Mouse (Mus musculus): Measurements from ENCODE around the gene Rmi1. TPM values are rescaled to one million over a fixed set of nuclear protein-coding genes. Genes with fewer than 3 reads are reported as not detected.
"Not testable (repeated sequence)": the region's sequence is repeated elsewhere in the genome, so short reads cannot be mapped to it uniquely, and the experiment has no call there.

Gene Rmi1
- total and polyA plus RNA-seq, 3 experiments, result 29.8 to 170 (median 95.0) TPM

DNA sequence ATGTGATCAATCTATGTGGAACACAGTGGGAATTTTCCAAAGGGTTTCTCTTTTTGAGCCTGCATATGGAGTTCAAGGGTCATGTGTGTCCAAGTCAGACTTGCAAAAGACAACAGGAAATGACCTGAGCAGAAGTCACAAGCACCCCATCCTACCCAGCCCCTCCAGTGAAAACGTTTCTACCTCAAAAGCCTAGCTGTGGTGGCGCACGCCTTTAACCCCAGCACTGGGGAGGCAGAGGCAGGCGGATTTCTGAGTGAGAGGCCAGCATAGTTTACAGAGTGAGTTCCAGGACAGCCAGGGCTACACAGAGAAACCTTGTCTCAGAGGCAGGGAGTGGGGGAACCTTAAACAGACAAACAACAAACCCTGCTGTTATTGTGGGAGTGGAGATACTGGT is 50.2 kb downstream of the Rmi1 start:
- Histone ChIP-seq H3K27me3 (ENCODE audit: insufficient read depth, low read length) (peaks cover 27% of the 10 kb centered on the region), H3K4me3 (ENCODE audit: low read depth, low read length) (no peak overlapping the region), H3K4me1 (ENCODE audit: insufficient read depth, low read depth, low read length) (no peaks in the 10 kb centered on the region), H3K9me3 (replicated peaks) (peaks cover 2% of the 10 kb centered on the region; the same call in 1 of the 2 replicates), H3K36me3 (replicated peaks) (no peaks in the 10 kb centered on the region)
- TF ChIP-seq CTCF (IDR thresholded peaks at IDR 0.05; ENCODE audit: low read depth, low read length) (no peak), GATA2 (IDR thresholded peaks at IDR 0.05; ENCODE audit: borderline replicate concordance, low read depth, low read length) (no peak), GATA1 (IDR thresholded peaks at IDR 0.05; ENCODE audit: borderline replicate concordance, low read length) (no peak), TAL1 (conservative IDR thresholded peaks at IDR 0.05; ENCODE audit: low read depth, low read length) (no peak), POLR2AphosphoS5 (IDR thresholded peaks at IDR 0.05; ENCODE audit: insufficient replicate concordance, low read depth, low read length) (no peak)
- ATAC-seq (ENCODE audit: extremely low read depth, insufficient number of reproducible peaks, low FRiP score, poor library complexity, severe bottlenecking) (no peak), DNase-seq (ENCODE audit: low spot score) (no peak)

DNA sequence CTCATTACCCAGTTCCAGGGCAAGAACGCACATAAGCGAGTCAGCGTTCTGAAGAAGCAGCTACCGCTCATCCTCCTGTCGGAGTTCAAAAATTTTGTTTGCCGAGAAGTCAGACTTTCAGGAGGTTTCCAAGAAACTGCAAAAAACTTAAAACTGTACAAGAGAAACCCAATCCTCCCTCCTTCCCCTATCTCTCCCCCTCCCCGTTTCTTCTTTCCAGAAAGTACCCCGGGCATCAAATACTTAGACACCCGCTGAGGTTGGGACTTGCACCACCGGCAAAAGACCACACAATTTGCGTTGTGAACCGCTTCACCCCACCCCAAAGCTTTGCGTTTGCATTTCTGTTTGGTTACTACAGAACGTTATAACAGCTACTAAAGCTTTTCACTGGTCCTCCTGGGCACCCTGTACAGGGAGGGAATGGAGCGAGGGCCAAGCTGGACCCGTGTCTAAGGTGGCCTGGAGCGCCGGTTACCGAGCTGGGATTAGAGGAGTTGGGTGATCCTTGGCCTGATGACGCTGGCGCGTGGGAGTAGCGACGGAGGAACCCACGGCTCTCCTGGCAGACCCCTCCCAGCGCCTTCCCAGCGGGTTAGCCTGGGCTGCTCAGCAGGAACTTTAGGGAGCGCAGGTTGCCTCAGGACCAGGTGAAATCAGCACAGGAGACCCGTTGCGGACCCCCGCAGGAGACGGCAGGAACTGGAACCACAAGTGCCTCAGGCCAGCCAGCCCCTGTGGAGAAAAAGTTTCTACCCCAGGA is 50.8 kb downstream of the Rmi1 start:
- Histone ChIP-seq H3K36me3 (replicated peaks) (no peaks in the 10 kb centered on the region), H3K4me3 (ENCODE audit: low read depth, low read length) (no peak overlapping the region), H3K27me3 (ENCODE audit: insufficient read depth, low read length) (peaks cover 27% of the 10 kb centered on the region), H3K4me1 (ENCODE audit: insufficient read depth, low read depth, low read length) (no peaks in the 10 kb centered on the region), H3K9me3 (replicated peaks) (peaks cover 2% of the 10 kb centered on the region; the same call in 1 of the 2 replicates)
- no peak for DNase-seq (ENCODE audit: low spot score)
- no peak for ATAC-seq (ENCODE audit: extremely low read depth, insufficient number of reproducible peaks, low FRiP score, poor library complexity, severe bottlenecking)
- no peak for TF ChIP-seq GATA2 (IDR thresholded peaks at IDR 0.05; ENCODE audit: borderline replicate concordance, low read depth, low read length)
- TF ChIP-seq TAL1 (conservative IDR thresholded peaks at IDR 0.05; ENCODE audit: low read depth, low read length), result no peak
- no peak for TF ChIP-seq CTCF (IDR thresholded peaks at IDR 0.05; ENCODE audit: low read depth, low read length)
- TF ChIP-seq GATA1 (IDR thresholded peaks at IDR 0.05; ENCODE audit: borderline replicate concordance, low read length), result no peak
- TF ChIP-seq POLR2AphosphoS5 (IDR thresholded peaks at IDR 0.05; ENCODE audit: insufficient replicate concordance, low read depth, low read length), result no peak

DNA sequence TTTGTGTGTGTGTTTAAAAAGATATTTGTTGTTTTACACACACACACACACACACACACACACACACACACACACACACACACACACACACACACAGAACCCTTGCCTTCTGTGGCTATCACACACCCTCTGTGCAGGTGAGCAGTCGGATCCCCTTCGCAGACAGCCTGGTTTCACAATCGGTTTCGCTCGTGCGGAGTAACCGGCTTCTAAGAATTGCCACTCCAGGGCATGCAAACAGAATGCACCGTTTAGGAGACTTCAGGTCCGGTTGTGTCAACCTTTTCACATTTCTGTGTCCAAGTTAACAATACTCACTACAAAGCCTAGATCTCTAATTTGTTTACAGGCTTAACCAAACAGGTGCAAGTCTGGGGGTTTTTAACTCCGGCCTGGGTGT is 51.5 kb downstream of the Rmi1 start:
- Histone ChIP-seq H3K9me3 (replicated peaks) (peaks cover 2% of the 10 kb centered on the region; the same call in 1 of the 2 replicates), H3K4me1 (ENCODE audit: insufficient read depth, low read depth, low read length) (0 out of 2 replicates have a peak, but pooled peaks cover 2% of the 10 kb centered on the region), H3K4me3 (ENCODE audit: low read depth, low read length) (no peak overlapping the region), H3K27me3 (ENCODE audit: insufficient read depth, low read length) (peaks cover 26% of the 10 kb centered on the region), H3K36me3 (replicated peaks) (no peaks in the 10 kb centered on the region)
- DNase-seq (ENCODE audit: low spot score) (no peak), ATAC-seq (ENCODE audit: extremely low read depth, insufficient number of reproducible peaks, low FRiP score, poor library complexity, severe bottlenecking) (no peak)
- no peak for TF ChIP-seq CTCF (IDR thresholded peaks at IDR 0.05; ENCODE audit: low read depth, low read length)
- TF ChIP-seq GATA1 (IDR thresholded peaks at IDR 0.05; ENCODE audit: borderline replicate concordance, low read length), result no peak
- no peak for TF ChIP-seq GATA2 (IDR thresholded peaks at IDR 0.05; ENCODE audit: borderline replicate concordance, low read depth, low read length)
- TF ChIP-seq TAL1 (conservative IDR thresholded peaks at IDR 0.05; ENCODE audit: low read depth, low read length), result no peak
- TF ChIP-seq POLR2AphosphoS5 (IDR thresholded peaks at IDR 0.05; ENCODE audit: insufficient replicate concordance, low read depth, low read length), result no peak

DNA sequence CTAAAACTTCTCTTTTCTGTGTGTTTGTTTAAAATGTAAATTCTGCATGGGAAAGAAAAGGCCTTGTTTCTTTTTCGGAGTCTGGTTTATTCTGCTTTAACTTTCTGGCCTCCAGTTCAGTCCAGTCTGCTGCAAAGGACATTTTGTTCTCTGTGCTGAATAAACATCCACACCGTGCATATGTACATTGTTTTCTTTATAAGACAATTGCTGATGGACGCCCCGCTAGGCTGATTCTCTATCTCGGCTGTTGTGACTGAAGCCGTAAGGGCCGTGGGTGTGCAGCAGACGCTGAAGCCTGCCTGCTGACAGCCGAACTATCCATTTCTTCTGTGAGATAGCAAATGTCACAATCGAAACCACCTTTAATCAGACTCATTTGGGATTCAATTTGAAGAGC is 54.5 kb downstream of the Rmi1 start:
- Histone ChIP-seq H3K36me3 (replicated peaks) (no peaks in the 10 kb centered on the region), H3K9me3 (replicated peaks) (peaks cover 2% of the 10 kb centered on the region; the same call in 1 of the 2 replicates), H3K4me1 (ENCODE audit: insufficient read depth, low read depth, low read length) (peaks cover 5% of the 10 kb centered on the region; the same call in 1 of the 2 replicates), H3K4me3 (ENCODE audit: low read depth, low read length) (no peak overlapping the region), H3K27me3 (ENCODE audit: insufficient read depth, low read length) (peaks cover 24% of the 10 kb centered on the region)
- ATAC-seq (ENCODE audit: extremely low read depth, insufficient number of reproducible peaks, low FRiP score, poor library complexity, severe bottlenecking) (no peak), DNase-seq (ENCODE audit: low spot score) (no peak)
- TF ChIP-seq GATA1 (IDR thresholded peaks at IDR 0.05; ENCODE audit: borderline replicate concordance, low read length) (no peak), TAL1 (conservative IDR thresholded peaks at IDR 0.05; ENCODE audit: low read depth, low read length) (no peak), CTCF (IDR thresholded peaks at IDR 0.05; ENCODE audit: low read depth, low read length) (no peak), GATA2 (IDR thresholded peaks at IDR 0.05; ENCODE audit: borderline replicate concordance, low read depth, low read length) (no peak), POLR2AphosphoS5 (IDR thresholded peaks at IDR 0.05; ENCODE audit: insufficient replicate concordance, low read depth, low read length) (no peak)

DNA sequence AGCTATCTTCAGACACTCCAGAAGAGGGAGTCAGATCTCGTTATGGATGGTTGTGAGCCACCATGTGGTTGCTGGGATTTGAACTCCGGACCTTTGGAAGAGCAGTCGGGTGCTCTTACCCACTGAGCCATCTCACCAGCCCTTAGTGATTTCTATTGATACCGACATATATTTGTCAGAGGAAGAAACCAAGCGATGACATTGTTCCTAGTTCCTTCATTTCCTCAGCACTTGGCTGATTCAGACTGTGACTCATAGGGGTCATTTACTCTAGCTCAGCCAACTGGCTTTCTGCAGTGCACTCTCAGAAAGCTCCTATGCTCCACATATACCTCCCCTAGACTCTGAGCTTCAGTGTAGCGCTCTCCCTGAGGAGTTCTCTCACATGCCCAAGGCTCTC is 56.8 kb downstream of the Rmi1 start:
- H3K36me3 ChIP-seq (replicated peaks); ATAC-seq (ENCODE audit: extremely low read depth, insufficient number of reproducible peaks, low FRiP score, poor library complexity, severe bottlenecking); DNase-seq (ENCODE audit: low spot score); H3K9me3 ChIP-seq (replicated peaks); H3K4me3 ChIP-seq (ENCODE audit: low read depth, low read length): not testable (repeated sequence)
- Histone ChIP-seq H3K4me1 (ENCODE audit: insufficient read depth, low read depth, low read length) (peaks cover 10% of the 10 kb centered on the region), H3K27me3 (ENCODE audit: insufficient read depth, low read length) (peaks cover 23% of the 10 kb centered on the region)

Other genes starting within 250 kb of the Rmi1 start
- gene Idnk, start 244.6 kb upstream of the Rmi1 start, total RNA-seq (2014; fragmentation: Nextera tagmentation), result 63.2 and 66.5 TPM in 2 replicates
- gene Idnk, start 244.6 kb upstream of the Rmi1 start, total RNA-seq (2017), result 46.4 and 46.7 TPM in 2 replicates
- 14.8 and 16.2 TPM in 2 replicates for gene Idnk, start 244.6 kb upstream of the Rmi1 start, polyA plus RNA-seq (2012)
- gene Ubqln1, start 186.6 kb upstream of the Rmi1 start, total RNA-seq (2014; fragmentation: Nextera tagmentation), result 103 and 105 TPM in 2 replicates
- 78.1 and 84.1 TPM in 2 replicates for gene Ubqln1, start 186.6 kb upstream of the Rmi1 start, total RNA-seq (2017)
- gene Ubqln1, start 186.6 kb upstream of the Rmi1 start, polyA plus RNA-seq (2012), result 81.7 and 84.0 TPM in 2 replicates
- 0.83 and 0.98 TPM in 2 replicates for gene Gkap1, start 126.5 kb upstream of the Rmi1 start, total RNA-seq (2014; fragmentation: Nextera tagmentation)
- 20.6 and 29.0 TPM in 2 replicates for gene Gkap1, start 126.5 kb upstream of the Rmi1 start, total RNA-seq (2017)
- gene Gkap1, start 126.5 kb upstream of the Rmi1 start, polyA plus RNA-seq (2012), result 3.1 and 4.1 TPM in 2 replicates
- not detected in 2 replicates for gene Kif27, start 43.1 kb upstream of the Rmi1 start, total RNA-seq (2014; fragmentation: Nextera tagmentation)
- 0.05 and 0.06 TPM in 2 replicates for gene Kif27, start 43.1 kb upstream of the Rmi1 start, total RNA-seq (2017)
- gene Kif27, start 43.1 kb upstream of the Rmi1 start, polyA plus RNA-seq (2012), result not detected in 2 replicates
- 17.1 and 21.5 TPM in 2 replicates for gene 2210016F16Rik, start 17.0 kb upstream of the Rmi1 start, total RNA-seq (2014; fragmentation: Nextera tagmentation)
- 19.3 and 22.8 TPM in 2 replicates for gene 2210016F16Rik, start 17.0 kb upstream of the Rmi1 start, total RNA-seq (2017)
- 12.7 and 18.1 TPM in 2 replicates for gene 2210016F16Rik, start 17.0 kb upstream of the Rmi1 start, polyA plus RNA-seq (2012)
- gene Hnrnpk, start 1.1 kb downstream of the Rmi1 start, total RNA-seq (2014; fragmentation: Nextera tagmentation), result 1,619 and 1,730 TPM in 2 replicates
- gene Hnrnpk, start 1.1 kb downstream of the Rmi1 start, total RNA-seq (2017), result 2,025 and 2,332 TPM in 2 replicates
- gene Hnrnpk, start 1.1 kb downstream of the Rmi1 start, polyA plus RNA-seq (2012), result 837 and 1,008 TPM in 2 replicates
- gene Slc28a3, start 208.6 kb downstream of the Rmi1 start, total RNA-seq (2014; fragmentation: Nextera tagmentation), result not detected in 2 replicates
- gene Slc28a3, start 208.6 kb downstream of the Rmi1 start, total RNA-seq (2017), result 0.06 and 0.33 TPM in 2 replicates
- gene Slc28a3, start 208.6 kb downstream of the Rmi1 start, polyA plus RNA-seq (2012), result not detected in 2 replicates